Mouse (Mus musculus): ENCODE results near the gene Cacna1d.

GRCm38 (mm10) chr14:30113392-30114108 lies 377.7 kb downstream of the Cacna1d start:
- no peak for TF ChIP-seq EP300 (IDR thresholded peaks at IDR 0.05; ENCODE audit: low read depth)
- TF ChIP-seq CTCF (IDR thresholded peaks at IDR 0.05; ENCODE audit: low read depth), result no peak

Data from heart, postnatal 0 days (tissue).